Mouse (Mus musculus) skeletal muscle tissue, postnatal 0 days (tissue): ENCODE results near the gene Acsbg2. TPM values are rescaled to one million over a fixed set of nuclear protein-coding genes. Genes with fewer than 3 reads are reported as not detected.

Experiments
- polyA plus RNA-seq: library from polyadenylated mRNA; unstranded; fragments of >200 nt; fragmentation: Nextera tagmentation; extraction: Ambion mirVana; gene quantifications from 2 replicates; pipeline ENCODE4 v1.2.1, GENCODE M21; 2015

Gene Acsbg2
- polyA plus RNA-seq, result not detected in 2 replicates

DNA sequence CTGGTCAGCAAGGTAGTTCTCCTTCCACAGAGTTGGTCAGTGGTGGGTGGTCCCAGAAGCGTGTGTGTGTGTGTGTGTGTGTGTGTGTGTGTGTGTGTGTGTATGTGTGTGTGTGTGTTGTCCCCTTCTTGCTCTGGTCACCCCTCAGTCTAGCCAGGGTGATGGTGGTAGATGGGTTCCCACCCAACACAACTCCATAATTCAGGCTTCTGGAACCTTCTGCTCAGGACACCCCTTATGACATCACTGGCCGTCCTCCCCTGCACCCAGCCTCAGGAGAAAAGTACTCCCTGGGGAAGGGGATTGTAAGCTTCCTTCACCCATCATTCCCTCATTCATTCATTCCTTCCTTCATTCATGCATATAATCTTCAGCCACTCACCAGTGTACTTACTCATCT lies at the start of gene Acsbg2:
TSS of gene Acsbg2 (minus strand) at position 211 of the 400 bp plus-strand sequence.

DNA sequence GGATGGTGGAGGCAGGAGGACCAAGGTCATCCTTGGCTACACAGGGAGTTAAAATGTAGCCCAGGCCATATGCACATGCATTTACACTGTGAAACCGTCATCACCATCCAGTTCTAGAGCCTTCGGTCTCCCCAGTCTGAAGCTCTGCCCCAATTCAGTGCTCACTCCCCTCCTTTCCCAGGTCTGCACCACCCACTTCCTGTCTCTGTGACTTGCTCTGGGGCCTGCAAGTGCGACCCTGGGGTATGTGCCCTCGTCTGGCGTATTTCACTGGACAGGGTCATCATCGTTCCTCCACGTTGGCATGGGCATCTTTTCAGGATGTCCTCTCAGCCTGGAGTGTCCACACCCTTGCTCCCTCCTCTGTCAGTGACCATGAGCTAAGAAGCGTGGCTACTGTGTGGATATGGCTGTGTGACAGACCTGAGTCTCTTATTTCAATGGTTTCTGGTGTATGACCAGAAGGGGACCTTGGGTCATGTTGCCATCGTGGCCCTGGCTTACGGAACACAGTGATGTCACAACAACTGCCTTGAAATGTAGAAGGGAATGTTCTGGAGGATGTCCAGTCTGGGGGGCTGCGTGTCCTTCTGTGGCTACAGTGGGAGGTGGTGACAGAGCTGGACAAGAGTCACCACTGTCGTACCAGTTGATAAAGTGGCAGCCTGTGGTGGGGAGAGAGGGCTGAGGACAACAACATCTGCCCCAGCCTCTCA lies 847 bp upstream of the Acsbg2 start, which contains the start of gene 1700061G19Rik:
TSS of gene 1700061G19Rik (plus strand) at position 542 of the 716 bp plus-strand sequence.

DNA sequence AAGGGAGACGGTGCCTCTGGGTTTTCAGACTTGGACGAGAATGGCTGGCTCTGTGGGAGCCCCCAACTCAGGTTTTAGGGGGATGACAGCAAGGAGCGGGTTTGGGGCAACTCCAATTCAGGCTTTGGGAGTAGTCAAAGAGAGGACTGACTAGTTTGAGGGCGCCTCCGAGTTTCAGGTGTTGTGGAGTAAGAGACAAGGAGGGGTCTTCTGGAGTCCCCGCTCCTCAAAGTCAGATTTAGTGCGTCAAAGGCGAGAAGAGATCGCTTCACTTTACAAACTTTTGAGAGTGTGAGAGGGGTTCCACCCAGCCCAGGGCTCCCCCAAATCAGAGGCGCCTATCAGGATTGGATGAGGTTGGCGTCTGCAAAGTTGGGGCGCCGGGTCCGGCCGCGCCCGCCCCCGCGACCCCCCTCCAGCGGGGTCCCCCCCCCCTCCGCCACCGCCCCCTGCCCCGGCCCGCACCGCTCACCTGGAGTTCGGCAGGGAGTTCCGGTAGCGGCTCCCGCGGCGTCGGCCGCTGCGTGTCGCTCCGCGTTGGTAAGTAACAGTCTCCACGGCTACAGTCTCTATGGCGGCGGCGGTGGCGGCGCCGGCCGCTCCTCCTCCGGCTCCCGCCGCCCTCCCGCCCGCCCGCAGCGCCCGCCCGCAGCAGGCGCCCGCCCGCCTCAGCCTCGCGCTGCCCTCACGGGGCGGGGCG lies 43.7 kb downstream of the Acsbg2 start, which contains the start of gene Rfx2:
TSS of gene Rfx2 (minus strand) at position 603 of the 700 bp plus-strand sequence.

Other genes starting within 250 kb of the Acsbg2 start
- 27.8 and 29.4 TPM in 2 replicates for gene Lonp1, start 247.6 kb downstream of the Acsbg2 start, polyA plus RNA-seq
- gene Catsperd, start 246.3 kb downstream of the Acsbg2 start, polyA plus RNA-seq, result 0.05 and 0.12 TPM in 2 replicates
- 36.7 and 39.3 TPM in 2 replicates for gene Ranbp3, start 201.2 kb downstream of the Acsbg2 start, polyA plus RNA-seq
- gene Ndufa11, start 156.7 kb downstream of the Acsbg2 start, polyA plus RNA-seq, result 746 and 852 TPM in 2 replicates
- gene Vmac, start 156.4 kb downstream of the Acsbg2 start, polyA plus RNA-seq, result 7.1 and 10.0 TPM in 2 replicates
- 2.5 and 6.9 TPM in 2 replicates for gene Nrtn, start 116.9 kb downstream of the Acsbg2 start, polyA plus RNA-seq
- 19.2 and 19.3 TPM in 2 replicates for gene Dus3l, start 109.7 kb downstream of the Acsbg2 start, polyA plus RNA-seq
- gene Prr22, start 104.2 kb downstream of the Acsbg2 start, polyA plus RNA-seq, result 0.10 and 0.36 TPM in 2 replicates
- 2.9 and 3.1 TPM in 2 replicates for gene Rfx2, start 43.4 kb downstream of the Acsbg2 start, polyA plus RNA-seq
- gene 1700061G19Rik, start 1.0 kb upstream of the Acsbg2 start, polyA plus RNA-seq, result 0.06 and 0.13 TPM in 2 replicates
- gene Mllt1, start 61.0 kb upstream of the Acsbg2 start, polyA plus RNA-seq, result 9.3 and 10.1 TPM in 2 replicates
- gene Acer1, start 107.7 kb upstream of the Acsbg2 start, polyA plus RNA-seq, result 1.7 TPM in 1 of 2 replicates, not detected in the other
- 83.9 and 87.2 TPM in 2 replicates for gene Clpp, start 115.9 kb upstream of the Acsbg2 start, polyA plus RNA-seq
- 45.7 and 47.9 TPM in 2 replicates for gene Alkbh7, start 122.9 kb upstream of the Acsbg2 start, polyA plus RNA-seq
- gene Pspn, start 125.6 kb upstream of the Acsbg2 start, polyA plus RNA-seq, result 0.41 and 0.46 TPM in 2 replicates
- 28.6 and 38.6 TPM in 2 replicates for gene Gtf2f1, start 136.8 kb upstream of the Acsbg2 start, polyA plus RNA-seq
- 0.28 and 0.33 TPM in 2 replicates for gene Gm17949, start 137.0 kb upstream of the Acsbg2 start, polyA plus RNA-seq
- gene Khsrp, start 157.1 kb upstream of the Acsbg2 start, polyA plus RNA-seq, result 13.9 and 15.7 TPM in 2 replicates
- not detected in 2 replicates for gene Slc25a41, start 167.2 kb upstream of the Acsbg2 start, polyA plus RNA-seq
- 0.68 and 1.1 TPM in 2 replicates for gene Crb3, start 184.7 kb upstream of the Acsbg2 start, polyA plus RNA-seq
- 4.2 and 5.2 TPM in 2 replicates for gene Slc25a23, start 185.4 kb upstream of the Acsbg2 start, polyA plus RNA-seq
- gene Dennd1c, start 204.1 kb upstream of the Acsbg2 start, polyA plus RNA-seq, result 0.86 and 2.1 TPM in 2 replicates
- gene Tubb4a, start 213.3 kb upstream of the Acsbg2 start, polyA plus RNA-seq, result 2.0 and 3.6 TPM in 2 replicates
- 1.1 and 1.5 TPM in 2 replicates for gene Tnfsf9, start 230.9 kb upstream of the Acsbg2 start, polyA plus RNA-seq